Mouse (Mus musculus) activated CD4-positive, CD25-positive, alpha-beta regulatory T cell, adult 9 weeks (primary cell): ENCODE data around the gene Rsph4a. TPM values are rescaled to one million over a fixed set of nuclear protein-coding genes. Genes with fewer than 3 reads are reported as not detected.

Source experiments
- polyA plus RNA-seq: library from polyadenylated mRNA; unstranded; fragments of 100-300 nt; shearing (Covaris generic); gene quantifications from one replicate; pipeline ENCODE4 v1.2.1, GENCODE M21; 2017

Rsph4a gene
- not detected for polyA plus RNA-seq

DNA sequence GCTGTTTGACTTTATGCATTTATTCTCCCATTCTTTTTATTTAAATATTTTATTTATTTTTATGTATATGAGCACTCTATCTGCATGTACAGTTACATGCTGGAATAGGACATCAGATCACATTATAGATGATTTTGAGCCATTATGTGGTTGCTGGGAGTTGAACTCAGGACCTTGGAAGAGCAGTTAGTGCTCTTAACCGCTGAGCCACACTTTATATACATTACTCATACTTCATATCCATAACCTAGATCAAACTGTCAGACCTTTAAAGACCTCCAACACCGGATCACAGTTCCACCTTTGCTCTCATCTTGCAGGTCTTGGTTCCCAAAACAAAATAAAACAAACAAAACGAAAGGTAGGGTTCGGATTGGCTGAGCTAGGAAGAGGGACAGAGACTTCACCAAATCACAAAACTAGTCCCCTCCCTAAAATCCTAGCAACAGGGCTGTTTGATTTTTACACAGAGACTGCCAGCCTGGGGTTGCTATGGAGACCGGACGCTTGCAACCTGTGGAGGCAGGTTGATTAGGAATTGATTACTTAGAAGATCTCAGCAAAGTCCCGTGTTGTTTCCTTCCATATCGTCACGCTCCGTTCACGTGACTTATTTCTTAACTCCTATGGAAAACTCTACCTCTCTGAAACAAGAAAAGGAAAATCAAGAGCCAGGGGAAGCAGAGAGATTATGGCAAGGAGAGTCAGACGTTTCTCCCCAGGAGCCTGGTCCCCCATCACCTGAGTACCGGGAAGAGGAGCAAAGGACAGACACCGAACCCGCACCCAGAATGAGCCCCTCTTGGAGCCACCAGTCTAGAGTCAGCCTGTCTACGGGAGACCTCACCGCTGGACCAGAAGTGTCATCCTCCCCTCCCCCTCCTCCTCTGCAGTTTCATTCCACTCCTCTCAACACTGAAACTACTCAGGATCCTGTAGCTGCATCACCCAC lies at the start of gene Rsph4a:
TSS of gene Rsph4a (plus strand) at position 582 of the 952 bp plus-strand sequence.

DNA sequence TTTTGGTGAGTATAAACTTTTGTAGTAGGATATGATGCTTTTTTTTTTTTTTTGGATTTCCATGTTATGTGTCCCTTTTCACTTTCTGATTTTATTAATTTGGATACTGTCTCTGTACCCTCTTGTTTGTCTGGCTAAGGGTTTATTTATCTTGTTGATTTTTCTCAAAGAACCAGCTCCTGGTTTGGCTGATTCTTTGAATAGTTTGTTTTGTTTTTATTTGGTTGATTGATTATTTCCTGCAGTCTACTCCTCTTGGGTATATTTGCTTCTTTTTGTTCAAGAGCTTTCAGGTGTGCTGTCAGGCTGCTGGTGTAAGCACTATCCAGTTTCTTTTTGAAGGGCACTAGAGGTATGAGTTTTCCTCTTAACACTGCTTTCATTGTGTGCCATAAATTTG lies 47.5 kb upstream of the Rsph4a start, which contains the start of gene Sult3a1:
TSS of gene Sult3a1 (plus strand) at position 301 of the 400 bp plus-strand sequence.

DNA sequence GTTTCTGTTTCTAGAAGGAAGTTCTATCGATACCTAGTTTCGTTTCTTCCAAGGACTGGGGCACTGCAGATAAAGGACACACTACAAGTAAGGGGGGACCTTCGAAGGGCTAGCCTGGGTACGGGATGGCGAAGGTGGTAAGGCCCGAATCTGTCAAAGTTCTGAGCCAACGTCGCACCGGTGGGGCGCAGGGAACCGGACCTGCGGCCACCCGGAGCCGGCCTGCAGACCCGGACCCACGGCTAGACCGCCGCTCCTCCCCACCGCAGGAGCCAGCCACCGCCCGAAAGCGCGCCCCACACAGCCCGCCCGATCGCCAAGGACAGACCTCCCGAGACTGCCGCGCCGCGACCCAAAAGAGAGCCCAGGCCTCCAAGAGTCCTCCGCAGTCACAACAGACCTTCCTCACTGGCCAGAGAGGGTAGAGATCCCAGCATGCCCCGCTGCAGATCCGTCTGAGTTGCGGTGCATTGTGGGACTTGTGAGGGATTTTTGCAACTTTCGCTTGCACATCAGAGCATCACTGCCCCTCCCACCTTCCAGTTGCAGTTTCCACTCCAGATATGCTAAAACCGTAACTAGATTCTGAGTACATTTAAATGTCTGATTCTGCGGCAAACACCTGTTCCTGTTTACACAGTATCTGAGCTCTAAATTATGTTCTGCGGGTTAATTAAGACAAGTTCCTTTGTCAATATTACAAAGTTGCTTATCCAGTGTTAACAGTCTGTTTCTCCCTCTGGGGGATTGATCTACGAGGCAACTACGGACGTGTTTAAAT lies 46.1 kb downstream of the Rsph4a start, which contains the start of gene Zup1:
TSS of gene Zup1 (minus strand) at position 467 of the 781 bp plus-strand sequence.

Other genes with a start within 250 kb of the Rsph4a start
- not detected for gene Sult3a2, start 118.4 kb upstream of the Rsph4a start, polyA plus RNA-seq
- not detected for gene Sult3a1, start 47.4 kb upstream of the Rsph4a start, polyA plus RNA-seq
- 66.5 TPM for gene Zup1, start 46.2 kb downstream of the Rsph4a start, polyA plus RNA-seq
- 79.6 TPM for gene Rwdd1, start 114.5 kb downstream of the Rsph4a start, polyA plus RNA-seq
- not detected for gene Trappc3l, start 132.5 kb downstream of the Rsph4a start, polyA plus RNA-seq
- gene Calhm4, start 139.2 kb downstream of the Rsph4a start, polyA plus RNA-seq: 0.07 TPM
- gene Calhm5, start 191.4 kb downstream of the Rsph4a start, polyA plus RNA-seq: not detected
- gene Calhm6, start 222.9 kb downstream of the Rsph4a start, polyA plus RNA-seq: 24.7 TPM